Mouse (Mus musculus): ENCODE measurements around the gene 4931429L15Rik.
"Not testable (repeated sequence)": the region's sequence is repeated elsewhere in the genome, so short reads cannot be mapped to it uniquely, and the experiment has no call there.

The 4931429L15Rik gene

GRCm38 (mm10) chr9:46319886-46320285 lies at the start of gene 4931429L15Rik:
4931429L15Rik (minus strand) TSS chr9:46319986.
- not testable (repeated sequence) for DNase-seq (ENCODE audit: low read depth, low spot score)

- DNase-seq (ENCODE audit: low read depth, low spot score): no peak
Observed at GRCm38 (mm10) chr9:46362459-46362858, 42.7 kb upstream of the 4931429L15Rik start.

- DNase-seq (ENCODE audit: low read depth, low spot score): no peak
Observed at GRCm38 (mm10) chr9:46361461-46362111, 41.8 kb upstream of the 4931429L15Rik start.

- DNase-seq (ENCODE audit: low read depth, low spot score): peak; percentile 77
Observed at GRCm38 (mm10) chr9:46353992-46354391, 34.2 kb upstream of the 4931429L15Rik start.

- no peak for DNase-seq (ENCODE audit: low read depth, low spot score)
Observed at GRCm38 (mm10) chr9:46353330-46353724, 33.5 kb upstream of the 4931429L15Rik start.

- DNase-seq (ENCODE audit: low read depth, low spot score): no peak
Observed at GRCm38 (mm10) chr9:46352651-46353329, 33.0 kb upstream of the 4931429L15Rik start.

- no peak for DNase-seq (ENCODE audit: low read depth, low spot score)
Observed at GRCm38 (mm10) chr9:46350451-46350981, 30.7 kb upstream of the 4931429L15Rik start.

GRCm38 (mm10) chr9:46345887-46346665 lies 26.3 kb upstream of the 4931429L15Rik start:
- no peak for DNase-seq (ENCODE audit: low read depth, low spot score)

GRCm38 (mm10) chr9:46339051-46339652 lies 19.4 kb upstream of the 4931429L15Rik start:
- DNase-seq (ENCODE audit: low read depth, low spot score): no peak

- DNase-seq (ENCODE audit: low read depth, low spot score): no peak
Observed at GRCm38 (mm10) chr9:46338384-46338783, 18.6 kb upstream of the 4931429L15Rik start.

GRCm38 (mm10) chr9:46337852-46338291 lies 18.1 kb upstream of the 4931429L15Rik start:
- DNase-seq (ENCODE audit: low read depth, low spot score): peak; percentile 34

GRCm38 (mm10) chr9:46337331-46337730 lies 17.5 kb upstream of the 4931429L15Rik start:
- no peak for DNase-seq (ENCODE audit: low read depth, low spot score)

- not testable (repeated sequence) for DNase-seq (ENCODE audit: low read depth, low spot score)
Observed at GRCm38 (mm10) chr9:46336294-46336693, 16.5 kb upstream of the 4931429L15Rik start.

- DNase-seq (ENCODE audit: low read depth, low spot score): no peak
Observed at GRCm38 (mm10) chr9:46335461-46335995, 15.7 kb upstream of the 4931429L15Rik start.

- no peak for DNase-seq (ENCODE audit: low read depth, low spot score)
Observed at GRCm38 (mm10) chr9:46334471-46335025, 14.8 kb upstream of the 4931429L15Rik start.

- DNase-seq (ENCODE audit: low read depth, low spot score): no peak
Observed at GRCm38 (mm10) chr9:46331301-46331700, 11.5 kb upstream of the 4931429L15Rik start.

GRCm38 (mm10) chr9:46330586-46330895 lies 10.8 kb upstream of the 4931429L15Rik start:
- no peak for DNase-seq (ENCODE audit: low read depth, low spot score)

GRCm38 (mm10) chr9:46329801-46330585 lies 10.2 kb upstream of the 4931429L15Rik start:
- no peak for DNase-seq (ENCODE audit: low read depth, low spot score)

- no peak for DNase-seq (ENCODE audit: low read depth, low spot score)
Observed at GRCm38 (mm10) chr9:46329250-46329648, 9.5 kb upstream of the 4931429L15Rik start.

- no peak for DNase-seq (ENCODE audit: low read depth, low spot score)
Observed at GRCm38 (mm10) chr9:46328572-46329249, 8.9 kb upstream of the 4931429L15Rik start.

Data from retina, postnatal 7 days (tissue).